Mouse (Mus musculus) embryonic facial prominence, embryonic 13.5 days (tissue): ENCODE measurements around the gene Tril. TPM values are rescaled to one million over a fixed set of nuclear protein-coding genes. Genes with fewer than 3 reads are reported as not detected.

Source experiments
- ATAC-seq: fragments of 200-750 bp; cut with Nextera tagmentation; 2 replicates; pipeline ENCODE4 v1.8.0; 2017; ENCODE audit warnings: low read depth; ENCODE audit not compliant: insufficient number of reproducible peaks, insufficient read depth, low FRiP score, low TSS enrichment
- H3K27ac ChIP-seq: fragments of 300-500 bp; sonication (generic); 2 replicates; pipeline ENCODE4 v1.5.1; 2015; ENCODE audit warnings: moderate library complexity, mild to moderate bottlenecking, inconsistent platforms
- H3K27me3 ChIP-seq: fragments of 300-500 bp; sonication (generic); 2 replicates; pipeline ENCODE4 v1.6.1; 2015; ENCODE audit warnings: mild to moderate bottlenecking, inconsistent platforms
- H3K36me3 ChIP-seq: fragments of 300-500 bp; sonication (generic); 2 replicates; pipeline ENCODE4 v1.6.1; 2015; ENCODE audit warnings: mild to moderate bottlenecking, inconsistent platforms
- H3K4me1 ChIP-seq: fragments of 300-500 bp; sonication (generic); 2 replicates; pipeline ENCODE4 v1.6.1; 2015; ENCODE audit warnings: inconsistent platforms
- H3K4me2 ChIP-seq: fragments of 300-500 bp; sonication (generic); 2 replicates; pipeline ENCODE4 v1.6.1; 2015; ENCODE audit warnings: moderate library complexity, mild to moderate bottlenecking, inconsistent platforms
- H3K4me3 ChIP-seq: fragments of 300-500 bp; sonication (generic); 2 replicates; pipeline ENCODE4 v1.5.1; 2015; ENCODE audit warnings: mild to moderate bottlenecking, inconsistent platforms
- H3K9ac ChIP-seq: fragments of 300-500 bp; sonication (generic); 2 replicates; pipeline ENCODE4 v1.6.1; 2015; ENCODE audit warnings: mild to moderate bottlenecking, inconsistent platforms
- H3K9me3 ChIP-seq: fragments of 300-500 bp; sonication (generic); 2 replicates; pipeline ENCODE4 v1.6.1; 2016; ENCODE audit warnings: inconsistent platforms
- WGBS: fragments of 180-500 bp; shearing (Covaris S2); methylation state at CpG from one replicate; pipeline ENCODE4 v1.1.7; 2015; ENCODE audit warnings: mixed read lengths; 5-methylcytosine and 5-hydroxymethylcytosine counted together
- polyA plus RNA-seq: library from polyadenylated mRNA; unstranded; fragments of >200 nt; fragmentation: Nextera tagmentation; extraction: Ambion mirVana; gene quantifications from 2 replicates; pipeline ENCODE4 v1.2.1, GENCODE M21; 2015

Gene Tril
- polyA plus RNA-seq, result 51.0 and 58.7 TPM in 2 replicates

- peak; percentile 69 for ATAC-seq
- 0 out of 2 replicates have a peak, but pooled peaks cover 3% of the 10 kb centered on the region for H3K36me3 ChIP-seq
- peaks cover 4% of the 10 kb centered on the region for H3K27me3 ChIP-seq
- H3K4me3 ChIP-seq, result peak within 1 kb of the TSS; percentile 63
- H3K9ac ChIP-seq, result peak within 1 kb of the TSS; percentile 89
- peaks cover 58% of the 10 kb centered on the region for H3K4me1 ChIP-seq
- peak within 1 kb of the TSS; percentile 94 for H3K4me2 ChIP-seq
- no peaks in the 10 kb centered on the region for H3K9me3 ChIP-seq
- H3K27ac ChIP-seq, result peak within 1 kb of the TSS; percentile 98
- under 1% methylated on average over 43 of the region's 43 CpGs for WGBS
These were observed at the start of gene Tril for GRCm38 (mm10) chr6:53820486-53820985. TSS of gene Tril (minus strand) at chr6:53820830.

- no peak for ATAC-seq
- WGBS, result 89% methylated on average over 2 of the region's 2 CpGs
- Histone ChIP-seq H3K4me3 (no peak overlapping the region), H3K27me3 (no peaks in the 10 kb centered on the region), H3K27ac (no peak overlapping the region), H3K4me1 (peaks cover 30% of the 10 kb centered on the region), H3K4me2 (no peak overlapping the region), H3K36me3 (no peaks in the 10 kb centered on the region), H3K9me3 (no peaks in the 10 kb centered on the region), H3K9ac (no peak overlapping the region)
These were observed 42.4 kb upstream of the Tril start for GRCm38 (mm10) chr6:53863011-53863410.

GRCm38 (mm10) chr6:53859106-53859505, 38.5 kb upstream of the Tril start:
- no peaks in the 10 kb centered on the region for H3K9me3 ChIP-seq
- no peak overlapping the region for H3K27ac ChIP-seq
- no peak overlapping the region for H3K4me3 ChIP-seq
- no peaks in the 10 kb centered on the region for H3K27me3 ChIP-seq
- ATAC-seq, result no peak
- peaks cover 48% of the 10 kb centered on the region for H3K4me1 ChIP-seq
- no peak overlapping the region for H3K9ac ChIP-seq
- no peaks in the 10 kb centered on the region for H3K36me3 ChIP-seq
- 18% methylated on average over 1 of the region's 1 CpGs for WGBS
- no peak overlapping the region for H3K4me2 ChIP-seq

GRCm38 (mm10) chr6:53857822-53858221, 37.2 kb upstream of the Tril start:
- WGBS, result 30% methylated on average over 7 of the region's 7 CpGs
- H3K9ac ChIP-seq, result no peak overlapping the region
- peak overlapping the region; percentile 57 for H3K27ac ChIP-seq

GRCm38 (mm10) chr6:53856775-53857174, 36.1 kb upstream of the Tril start:
- Histone ChIP-seq H3K27me3 (no peaks in the 10 kb centered on the region; the same call in 1 of the 2 replicates), H3K4me2 (no peak overlapping the region), H3K4me1 (peaks cover 49% of the 10 kb centered on the region), H3K36me3 (no peaks in the 10 kb centered on the region), H3K4me3 (no peak overlapping the region), H3K9ac (no peak overlapping the region), H3K27ac (peak overlapping the region; percentile 62; the same call in 1 of the 2 replicates), H3K9me3 (no peaks in the 10 kb centered on the region)
- WGBS, result 55% methylated on average over 2 of the region's 2 CpGs
- ATAC-seq, result no peak

More at GRCm38 (mm10) chr6:53857822-53858221, 37.2 kb upstream of the Tril start:
- Histone ChIP-seq H3K4me2 (no peak overlapping the region; the same call in 1 of the 2 replicates), H3K4me1 (peaks cover 49% of the 10 kb centered on the region), H3K27me3 (no peaks in the 10 kb centered on the region), H3K9me3 (no peaks in the 10 kb centered on the region), H3K4me3 (no peak overlapping the region), H3K36me3 (no peaks in the 10 kb centered on the region)
- no peak for ATAC-seq

- Histone ChIP-seq H3K9ac (no peak overlapping the region), H3K27ac (peak overlapping the region; percentile 34), H3K27me3 (no peaks in the 10 kb centered on the region; the same call in 1 of the 2 replicates), H3K4me1 (peaks cover 49% of the 10 kb centered on the region), H3K9me3 (no peaks in the 10 kb centered on the region), H3K4me3 (no peak overlapping the region), H3K4me2 (no peak overlapping the region), H3K36me3 (no peaks in the 10 kb centered on the region)
- WGBS, result 69% methylated on average over 12 of the region's 12 CpGs
- ATAC-seq, result no peak
These were observed 34.6 kb upstream of the Tril start for GRCm38 (mm10) chr6:53854971-53855856.

- no peaks in the 10 kb centered on the region for H3K36me3 ChIP-seq
- 86% methylated on average over 2 of the region's 2 CpGs for WGBS
- H3K27me3 ChIP-seq, result no peaks in the 10 kb centered on the region; the same call in 1 of the 2 replicates
- H3K9ac ChIP-seq, result no peak overlapping the region
- H3K9me3 ChIP-seq, result no peaks in the 10 kb centered on the region
- peak overlapping the region; percentile 60 for H3K27ac ChIP-seq
- H3K4me3 ChIP-seq, result no peak overlapping the region
- ATAC-seq, result no peak
- no peak overlapping the region for H3K4me2 ChIP-seq
- peaks cover 47% of the 10 kb centered on the region for H3K4me1 ChIP-seq
These were observed 33.6 kb upstream of the Tril start for GRCm38 (mm10) chr6:53854226-53854625.

- Histone ChIP-seq H3K4me1 (peaks cover 40% of the 10 kb centered on the region), H3K36me3 (no peaks in the 10 kb centered on the region), H3K9me3 (no peaks in the 10 kb centered on the region), H3K9ac (no peak overlapping the region), H3K4me3 (no peak overlapping the region), H3K27me3 (no peaks in the 10 kb centered on the region; the same call in 1 of the 2 replicates), H3K4me2 (no peak overlapping the region), H3K27ac (no peak overlapping the region)
- 85% methylated on average over 3 of the region's 3 CpGs for WGBS
- ATAC-seq, result no peak
These were observed 32.9 kb upstream of the Tril start for GRCm38 (mm10) chr6:53853546-53853945.

- Histone ChIP-seq H3K27me3 (no peaks in the 10 kb centered on the region), H3K4me1 (peaks cover 5% of the 10 kb centered on the region; the same call in 1 of the 2 replicates), H3K9me3 (no peaks in the 10 kb centered on the region), H3K36me3 (no peaks in the 10 kb centered on the region), H3K9ac (no peak overlapping the region), H3K4me3 (no peak overlapping the region), H3K27ac (no peak overlapping the region), H3K4me2 (no peak overlapping the region)
- no peak for ATAC-seq
- WGBS, result 95% methylated on average over 17 of the region's 17 CpGs
These were observed 24.0 kb upstream of the Tril start for GRCm38 (mm10) chr6:53844626-53845025.

- H3K4me1 ChIP-seq, result peaks cover 18% of the 10 kb centered on the region
- no peak overlapping the region for H3K9ac ChIP-seq
- no peak for ATAC-seq
- WGBS, result 66% methylated on average over 4 of the region's 4 CpGs
- H3K4me3 ChIP-seq, result no peak overlapping the region
- no peaks in the 10 kb centered on the region for H3K9me3 ChIP-seq
- H3K4me2 ChIP-seq, result no peak overlapping the region
- no peaks in the 10 kb centered on the region for H3K27me3 ChIP-seq
- H3K27ac ChIP-seq, result no peak overlapping the region
- no peaks in the 10 kb centered on the region for H3K36me3 ChIP-seq
These were observed 4.6 kb upstream of the Tril start for GRCm38 (mm10) chr6:53825213-53825612.

- Histone ChIP-seq H3K27me3 (peaks cover 4% of the 10 kb centered on the region), H3K4me1 (peaks cover 53% of the 10 kb centered on the region), H3K36me3 (0 out of 2 replicates have a peak, but pooled peaks cover 3% of the 10 kb centered on the region), H3K4me2 (peak overlapping the region; percentile 94), H3K9me3 (no peaks in the 10 kb centered on the region), H3K27ac (peak overlapping the region; percentile 98), H3K4me3 (peak overlapping the region; percentile 63), H3K9ac (peak overlapping the region; percentile 89)
- no peak for ATAC-seq
- 1% methylated on average over 18 of the region's 18 CpGs for WGBS
These were observed 441 bp upstream of the Tril start for GRCm38 (mm10) chr6:53821041-53821501.
